Mouse (Mus musculus) CH12.LX (cell line): ENCODE results near the gene Nek4. TPM values are rescaled to one million over a fixed set of nuclear protein-coding genes. Genes with fewer than 3 reads are reported as not detected.

Experiments used
- DNase-seq: peaks from one replicate; pipeline ENCODE4 v3.0.0-alpha.2; 2013; ENCODE audit errors: extremely low read depth
- H3K27ac ChIP-seq: 2 replicates; pipeline ENCODE4 v1.5.1; 2012; ENCODE audit warnings: low read depth, mild to moderate bottlenecking, control low read depth, moderate library complexity; ENCODE audit not compliant: insufficient read depth
- H3K27me3 ChIP-seq: replicated peaks from 2 replicates; pipeline ENCODE3; 2012; ENCODE audit warnings: inconsistent platforms
- H3K36me3 ChIP-seq, 2 experiments: replicated peaks in 1 of 2; 2 replicates each; pipeline versions ENCODE3 to v1.6.1; 2012; ENCODE audit warnings: inconsistent platforms in 1 of 2, low read length in 1 of 2, mild to moderate bottlenecking in 1 of 2, mixed read lengths in 1 of 2, moderate library complexity in 1 of 2; ENCODE audit not compliant: control insufficient read depth in 1 of 2, insufficient read depth in 1 of 2
- H3K4me1 ChIP-seq, 2 experiments: 2 replicates each; pipeline ENCODE4 v1.6.1; 2012; ENCODE audit warnings: inconsistent platforms in 1 of 2, moderate library complexity in 1 of 2; ENCODE audit not compliant: insufficient read depth in 2 of 2, control insufficient read depth in 1 of 2
- H3K4me2 ChIP-seq: 2 replicates; pipeline ENCODE4 v1.6.1; 2012; ENCODE audit warnings: low read depth, mild to moderate bottlenecking, control low read depth; ENCODE audit not compliant: poor library complexity, insufficient read depth, severe bottlenecking
- H3K4me3 ChIP-seq, 3 experiments: fragments of 150-350 bp in 1 of 3; sonication (generic) in 1 of 3; replicated peaks in 1 of 3; 2 replicates each; pipeline versions ENCODE3 to v1.5.1; 2011 to 2012; ENCODE audit warnings: low read depth in 2 of 3, low read length in 2 of 3, mild to moderate bottlenecking in 2 of 3, moderate library complexity in 2 of 3, control low read depth in 1 of 3, improper control_type of control experiment in 1 of 3, inconsistent platforms in 1 of 3, mixed read lengths in 1 of 3; ENCODE audit not compliant: poor library complexity in 1 of 3
- H3K79me2 ChIP-seq: replicated peaks from 2 replicates; pipeline ENCODE4 v1.6.1; 2012; ENCODE audit warnings: mild to moderate bottlenecking, moderate library complexity; ENCODE audit not compliant: control insufficient read depth, poor library complexity, insufficient read depth, severe bottlenecking; ENCODE audit errors: extremely low read depth
- H3K9ac ChIP-seq: 2 replicates; pipeline ENCODE4 v1.6.1; 2012; ENCODE audit warnings: low read depth, mild to moderate bottlenecking, control low read depth, moderate library complexity; ENCODE audit not compliant: insufficient read depth
- H3K9me3 ChIP-seq: replicated peaks from 2 replicates; pipeline ENCODE3; 2012; ENCODE audit warnings: low read length, inconsistent platforms, mixed read lengths
- BHLHE40 ChIP-seq: IDR thresholded peaks from 2 replicates; pipeline ENCODE4 v1.6.1; 2011; ENCODE audit warnings: mild to moderate bottlenecking, low read depth, low read length, improper control_type of control experiment
- CHD1 ChIP-seq: IDR thresholded peaks from 2 replicates; pipeline ENCODE4 v1.6.1; 2012; ENCODE audit warnings: low read depth, low read length, improper control_type of control experiment, inconsistent platforms
- CHD2 ChIP-seq: IDR thresholded peaks from 2 replicates; pipeline ENCODE4 v1.6.1; 2011; ENCODE audit warnings: low read length, improper control_type of control experiment
- E2F4 ChIP-seq: IDR thresholded peaks from 2 replicates; pipeline ENCODE4 v1.6.1; 2011; ENCODE audit warnings: low read depth, low read length, improper control_type of control experiment; ENCODE audit not compliant: insufficient replicate concordance
- ELF1 ChIP-seq: IDR thresholded peaks from 2 replicates; pipeline ENCODE4 v1.6.1; 2014; ENCODE audit warnings: low read depth, mild to moderate bottlenecking, inconsistent platforms, low read length, improper control_type of control experiment
- EP300 ChIP-seq: IDR thresholded peaks from 2 replicates; pipeline ENCODE4 v1.6.1; 2011; ENCODE audit warnings: low read length, improper control_type of control experiment
- ETS1 ChIP-seq: conservative IDR thresholded peaks from 2 replicates; pipeline ENCODE4 v1.6.1; 2012; ENCODE audit warnings: low read depth, mild to moderate bottlenecking, inconsistent platforms, low read length, improper control_type of control experiment, moderate library complexity
- HCFC1 ChIP-seq: IDR thresholded peaks from 2 replicates; pipeline ENCODE4 v1.6.1; 2012; ENCODE audit warnings: low read depth, mild to moderate bottlenecking, inconsistent platforms, low read length, improper control_type of control experiment
- IRF4 ChIP-seq: IDR thresholded peaks from 2 replicates; pipeline ENCODE4 v1.6.1; 2014; ENCODE audit warnings: low read depth, mild to moderate bottlenecking, inconsistent platforms, low read length, improper control_type of control experiment
- JUN ChIP-seq: IDR thresholded peaks from 2 replicates; pipeline ENCODE4 v1.6.1; 2011; ENCODE audit warnings: low read depth, mild to moderate bottlenecking, low read length, improper control_type of control experiment, moderate library complexity; ENCODE audit not compliant: insufficient read depth
- MAFK ChIP-seq: IDR thresholded peaks from 2 replicates; pipeline ENCODE4 v1.6.1; 2011; ENCODE audit warnings: low read length, improper control_type of control experiment; ENCODE audit not compliant: insufficient replicate concordance
- MAZ ChIP-seq: IDR thresholded peaks from 2 replicates; pipeline ENCODE4 v1.6.1; 2012; ENCODE audit warnings: low read depth, mild to moderate bottlenecking, inconsistent platforms, low read length, improper control_type of control experiment, moderate library complexity
- MEF2A ChIP-seq: IDR thresholded peaks from 2 replicates; pipeline ENCODE4 v1.6.1; 2014; ENCODE audit warnings: low read depth, mild to moderate bottlenecking, inconsistent platforms, low read length, improper control_type of control experiment, borderline replicate concordance
- PAX5 ChIP-seq: IDR thresholded peaks from 2 replicates; pipeline ENCODE4 v1.6.1; 2012; ENCODE audit warnings: low read length, inconsistent platforms, mixed read lengths
- POLR2AphosphoS2 ChIP-seq: IDR thresholded peaks from 2 replicates; pipeline ENCODE4 v1.6.1; 2011; ENCODE audit warnings: low read depth, low read length, improper control_type of control experiment
- RCOR1 ChIP-seq: conservative IDR thresholded peaks from 2 replicates; pipeline ENCODE4 v1.6.1; 2012; ENCODE audit warnings: low read depth, mild to moderate bottlenecking, inconsistent platforms, low read length, improper control_type of control experiment
- SIN3A ChIP-seq: IDR thresholded peaks from 2 replicates; pipeline ENCODE4 v1.6.1; 2012; ENCODE audit warnings: low read length, improper control_type of control experiment, inconsistent platforms
- TCF12 ChIP-seq: IDR thresholded peaks from 2 replicates; pipeline ENCODE4 v1.6.1; 2014; ENCODE audit warnings: low read depth, mild to moderate bottlenecking, inconsistent platforms, low read length, improper control_type of control experiment
- UBTF ChIP-seq: IDR thresholded peaks from 2 replicates; pipeline ENCODE4 v1.6.1; 2012; ENCODE audit warnings: low read depth, mild to moderate bottlenecking, inconsistent platforms, low read length, improper control_type of control experiment, moderate library complexity
- USF1 ChIP-seq: IDR thresholded peaks from 2 replicates; pipeline ENCODE4 v1.6.1; 2014; ENCODE audit warnings: low read depth, mild to moderate bottlenecking, inconsistent platforms, low read length, improper control_type of control experiment
- ZNF384 ChIP-seq: IDR thresholded peaks from 2 replicates; pipeline ENCODE4 v1.6.1; 2012; ENCODE audit warnings: low read depth, low read length, improper control_type of control experiment, inconsistent platforms
- dilution Hi-C: fragments of 300-500 bp; cut with MboI; formaldehyde crosslinking; loops from 2 replicates; pipeline ENCODE4 v1.14.3; 2020; ENCODE audit warnings: low sequenced_read_pairs; ENCODE audit not compliant: extremely low pct_unique_long_range_greater_than_20kb, extremely low pct_ligation_motif_present
- in situ Hi-C: fragments of 300-500 bp; cut with MboI; formaldehyde crosslinking; loops from 3 replicates; pipeline ENCODE4 v1.14.3; 2019; ENCODE audit warnings: low sequenced_read_pairs, low pct_ligation_motif_present, low pct_unique_long_range_greater_than_20kb, mixed read lengths
- polyA plus RNA-seq: library from polyadenylated mRNA; unstranded; fragments of >175 nt; gene quantifications from 2 replicates; pipeline ENCODE4 v1.2.1, GENCODE M21; 2012; ENCODE audit warnings: low read depth; ENCODE audit not compliant: insufficient read length
- total RNA-seq, 2 experiments: library from RNA; depleted of rRNA; stranded (reverse); fragments of 300-350 nt in 1 of 2; fragments of >200 nt in 1 of 2; gene quantifications; 2 replicates each; pipeline ENCODE4 v1.2.3; 2012 to 2014

Gene Nek4
- total and polyA plus RNA-seq, 3 experiments: 17.1 to 18.3 (median 17.4) TPM

GRCm38 (mm10) chr14:31001307-31002205 is 50.4 kb downstream of the Nek4 start, which contains the start of the genes Glt8d1 and Spcs1 (continued):
- TF ChIP-seq CHD1 (no peak), ZNF384 (no peak), POLR2AphosphoS2 (0 out of 2 replicates have a peak, but pooled peaks have one; percentile 36), JUN (no peak), RCOR1 (0 out of 2 replicates have a peak, but pooled peaks have one; percentile 11), MAFK (no peak), EP300 (no peak; the same call in 1 of the 2 replicates), IRF4 (peak; percentile 3; the same call in 1 of the 2 replicates), TCF12 (peak; percentile 46; the same call in 1 of the 2 replicates), SIN3A (peak; percentile 88), HCFC1 (peak; percentile 77)
- TF ChIP-seq, all 38 proteins: peak for 17

DNA sequence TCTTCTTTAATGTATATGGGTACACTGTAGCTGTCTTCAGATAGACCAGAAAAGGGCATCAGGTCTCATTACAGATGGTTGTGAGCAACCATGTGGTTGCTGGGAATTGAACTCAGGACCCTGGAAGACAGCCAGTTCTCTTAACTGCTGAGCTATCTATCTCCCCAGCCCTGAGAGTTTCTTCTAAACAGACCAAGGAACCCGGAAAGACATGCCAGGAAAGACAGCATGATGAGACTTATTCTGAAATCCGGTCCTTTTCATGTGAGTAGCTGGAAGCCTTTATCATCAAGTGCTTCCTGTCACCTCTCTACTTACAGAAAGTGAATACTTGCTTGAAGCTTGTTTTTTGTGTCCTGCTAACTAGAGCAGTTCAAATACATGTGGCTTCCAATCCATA is 53.4 kb downstream of the Nek4 start:
- TF ChIP-seq MAFK (no peak), ELF1 (no peak), MAZ (no peak), IRF4 (no peak), POLR2AphosphoS2 (no peak), USF1 (no peak), RCOR1 (no peak)
- Histone ChIP-seq H3K4me1 (peaks cover 3 to 14% of the 10 kb centered on the region in 2 experiments), H3K36me3 (peaks cover 7 to 26% of the 10 kb centered on the region in 2 experiments), H3K79me2 (peaks cover 7% of the 10 kb centered on the region), H3K27ac (no peak overlapping the region), H3K4me3 (no peak overlapping the region), H3K4me2 (no peak overlapping the region), H3K27me3 (no peaks in the 10 kb centered on the region), H3K9me3 (no peaks in the 10 kb centered on the region), H3K9ac (no peak overlapping the region)
- dilution Hi-C loops (no loop called here), in situ Hi-C loops (no loop called here)
- DNase-seq: no peak

- H3K4me2 ChIP-seq: no peak overlapping the region
- no peak overlapping the region for H3K4me3 ChIP-seq
- TF ChIP-seq UBTF (no peak), CHD2 (no peak), MAFK (no peak), MEF2A (no peak), E2F4 (no peak), ETS1 (no peak), BHLHE40 (no peak), USF1 (no peak), RCOR1 (no peak), PAX5 (no peak), JUN (no peak), CHD1 (no peak)
- no peak overlapping the region for H3K9ac ChIP-seq
- DNase-seq: no peak
- no peaks in the 10 kb centered on the region for H3K27me3 ChIP-seq
- in situ Hi-C loops: no loop called here
- H3K9me3 ChIP-seq: no peaks in the 10 kb centered on the region
- dilution Hi-C loops: no loop called here
- H3K4me1 ChIP-seq: peaks cover 3 to 8% of the 10 kb centered on the region in 2 experiments
- H3K79me2 ChIP-seq: peaks cover 3% of the 10 kb centered on the region; the same call in 1 of the 2 replicates
- peaks cover 24 to 44% of the 10 kb centered on the region in 2 experiments for H3K36me3 ChIP-seq
- H3K27ac ChIP-seq: no peak overlapping the region
Measured at GRCm38 (mm10) chr14:31006779-31007178, 55.6 kb downstream of the Nek4 start.
